Mouse (Mus musculus) naive thymus-derived CD4-positive, alpha-beta T cell, adult 2 months (primary cell): ENCODE results near the gene Efs.
"Not testable (repeated sequence)": the region's sequence is repeated elsewhere in the genome, so short reads cannot be mapped to it uniquely, and the experiment has no call there.

Source experiments
- DNase-seq: peaks from one replicate; pipeline ENCODE4 v3.0.0-alpha.2; 2011; ENCODE audit warnings: low read depth

Efs gene

DNA sequence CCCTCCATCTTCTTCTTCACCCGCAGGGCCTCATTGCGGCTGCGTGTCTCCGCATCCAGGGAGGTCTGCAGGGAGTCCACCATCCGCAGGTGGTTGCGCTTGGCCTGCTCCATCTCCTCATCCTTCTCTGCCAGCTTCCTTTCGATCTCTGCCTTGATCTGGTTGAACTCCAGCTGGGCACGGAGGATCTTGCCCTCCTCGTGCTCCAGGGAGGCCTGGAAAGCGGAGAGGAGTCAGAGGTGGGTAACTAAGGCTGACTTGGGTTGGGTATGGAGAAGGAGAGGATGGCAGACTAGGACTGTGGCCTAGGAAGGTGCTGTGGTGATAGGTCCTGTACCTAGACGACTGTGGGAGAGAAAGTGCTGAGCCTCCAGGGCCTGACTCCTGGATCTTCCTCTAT, 21.1 kb upstream of the Efs start:
- DNase-seq: not testable (repeated sequence)

DNA sequence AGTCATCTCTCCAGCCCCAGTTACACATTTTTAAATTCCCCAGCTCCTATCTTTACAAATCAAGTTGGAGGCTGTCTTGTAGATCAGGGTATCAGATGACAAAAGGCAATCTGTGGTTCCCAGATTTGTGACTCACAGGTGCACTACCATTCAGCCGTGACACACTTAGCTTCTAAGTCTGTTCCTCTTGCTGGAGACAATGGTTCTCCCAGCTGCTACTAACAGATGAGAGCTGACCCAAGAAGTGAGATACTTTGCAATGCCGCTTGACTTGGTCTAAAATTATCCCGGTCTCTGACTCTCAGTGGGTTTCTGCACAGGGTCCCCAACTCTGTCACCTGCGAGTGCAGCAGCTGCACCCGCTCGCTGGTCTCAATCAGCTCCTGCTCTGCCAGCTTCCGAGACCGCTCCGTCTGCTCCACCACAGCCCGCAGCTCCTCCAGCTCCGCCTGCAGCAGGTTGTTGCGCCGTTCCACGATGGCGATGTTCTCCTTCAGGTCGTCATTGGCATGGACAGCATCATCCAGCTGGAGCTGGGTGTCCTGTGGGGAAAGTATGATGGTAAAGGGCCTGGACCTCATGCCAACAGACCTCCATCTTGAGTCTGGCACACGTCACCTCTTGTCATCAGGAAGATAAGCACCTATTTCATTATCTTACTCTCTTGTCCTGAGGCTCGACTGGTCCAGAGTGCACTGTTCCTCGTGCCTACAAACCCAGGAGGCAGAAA, 20.2 kb upstream of the Efs start:
- DNase-seq: no peak

DNA sequence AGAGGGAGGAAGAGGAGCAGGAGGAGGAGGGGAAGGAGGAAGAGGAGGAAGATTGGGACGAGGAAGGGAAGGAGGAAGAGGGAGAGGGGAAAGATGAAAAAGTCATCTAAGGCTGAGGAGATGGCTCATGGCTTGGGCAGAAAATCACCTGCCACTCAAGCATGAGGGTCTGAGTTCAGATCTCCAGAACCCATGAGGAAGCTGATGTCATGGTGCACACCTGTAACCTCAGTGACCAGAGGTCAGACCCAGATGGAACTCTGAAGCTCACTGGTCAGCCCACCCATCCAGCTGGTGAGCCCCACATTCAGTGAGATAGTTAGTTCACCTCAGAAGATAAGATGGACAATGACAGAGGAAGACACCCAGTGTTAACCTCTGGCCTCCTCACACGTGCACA, 19.0 kb upstream of the Efs start:
- DNase-seq: no peak

DNA sequence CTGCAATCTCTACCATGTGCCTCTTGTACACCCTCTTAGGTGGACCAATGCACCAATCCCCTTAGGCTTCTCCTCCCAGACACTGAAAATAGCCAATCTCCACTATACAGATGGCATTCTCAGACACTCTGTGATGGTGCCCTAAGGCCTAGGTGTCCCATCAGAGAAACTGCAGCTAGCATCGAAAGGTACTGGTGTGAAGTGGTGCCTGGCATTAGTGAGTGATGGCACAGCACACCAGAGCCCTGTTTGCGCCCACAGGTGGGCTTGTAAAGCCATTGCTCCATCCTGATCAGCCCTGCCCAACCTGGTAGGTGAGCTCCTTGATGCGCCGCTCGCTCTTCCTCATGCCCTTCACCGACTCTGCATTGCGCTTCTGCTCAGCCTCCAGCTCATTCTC, 18.0 kb upstream of the Efs start:
- DNase-seq: no peak

DNA sequence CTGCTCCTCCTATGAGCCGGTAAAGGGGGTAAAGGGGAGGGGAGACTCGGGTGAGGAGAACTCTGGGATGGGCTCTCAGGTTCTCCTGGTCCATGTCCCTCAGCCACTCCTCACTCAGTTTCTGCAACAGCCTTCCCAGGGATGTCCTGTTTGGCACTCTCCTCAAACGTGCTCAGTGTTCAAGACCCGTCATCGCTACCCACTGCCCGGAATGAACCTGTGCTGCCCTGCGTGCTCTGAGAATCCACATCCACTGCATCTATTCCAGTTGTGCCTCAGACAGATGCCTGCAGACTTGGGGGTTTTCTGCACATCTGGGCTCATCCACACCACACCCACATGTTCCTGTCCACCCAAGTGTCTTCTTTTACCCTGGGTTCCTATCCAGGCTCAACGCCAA, 16.6 kb upstream of the Efs start:
- no peak for DNase-seq

DNA sequence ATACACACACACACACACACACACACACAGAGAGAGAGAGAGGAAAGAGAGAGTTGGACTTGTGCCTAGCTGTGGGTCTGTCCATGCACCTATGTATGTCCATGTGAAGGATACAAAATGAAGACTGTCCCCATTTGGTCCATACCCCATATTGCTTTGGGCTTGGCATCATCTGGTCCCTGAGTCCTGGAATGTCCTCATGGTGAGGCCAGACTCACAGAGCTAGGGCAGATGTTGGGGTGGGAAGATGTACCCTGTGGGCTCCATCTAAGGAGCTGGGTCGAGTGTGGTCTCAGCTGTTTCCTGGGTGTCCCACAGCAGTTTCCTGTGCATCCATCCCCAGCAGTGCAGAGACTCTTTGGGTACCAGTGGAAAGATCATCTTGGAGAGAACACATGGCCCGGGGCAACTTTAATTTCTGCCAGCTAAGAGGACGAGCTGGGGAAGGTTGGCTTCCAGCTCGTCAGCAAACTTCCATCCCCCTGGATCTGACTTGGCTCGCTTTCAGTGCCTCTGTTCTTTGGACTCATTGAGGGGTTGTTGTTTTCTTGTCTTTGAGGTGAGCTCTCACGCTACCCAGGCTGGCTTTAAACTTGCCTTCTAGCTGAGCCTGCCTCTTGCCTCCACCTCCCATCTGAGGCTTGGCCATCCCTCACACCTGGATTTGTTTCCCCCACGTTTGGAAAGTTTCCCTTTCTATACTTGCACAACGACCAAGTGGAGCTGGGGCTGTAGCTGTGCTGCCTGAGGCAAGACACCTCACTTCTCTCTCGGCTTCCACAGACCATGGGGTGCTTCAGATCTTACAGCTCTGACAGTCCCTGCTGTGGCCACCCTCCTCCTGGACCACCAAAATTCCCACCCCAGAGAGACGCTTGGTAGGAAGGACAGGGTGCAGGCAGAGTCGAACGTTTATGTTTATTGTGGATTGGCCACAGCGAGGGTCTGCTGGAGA, 15.4 kb upstream of the Efs start:
- DNase-seq: no peak

DNA sequence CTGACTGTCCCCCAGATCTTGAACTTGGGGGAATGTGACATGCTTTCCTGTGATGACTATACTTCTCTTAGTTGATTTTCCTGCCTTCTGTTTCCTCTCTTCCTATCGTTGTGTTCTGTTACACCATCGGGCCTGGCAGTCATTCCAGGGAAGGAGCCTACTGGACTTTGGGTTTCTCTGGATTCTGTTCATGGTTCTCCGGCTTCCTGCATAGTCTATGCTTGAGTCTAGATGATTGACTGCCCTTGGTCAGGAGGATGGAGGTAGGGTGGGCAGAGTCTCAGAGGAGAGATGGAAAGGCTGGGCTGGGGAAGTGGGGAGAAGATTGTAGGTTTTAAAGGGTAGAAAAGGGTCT, 14.2 kb upstream of the Efs start:
- DNase-seq: no peak

DNA sequence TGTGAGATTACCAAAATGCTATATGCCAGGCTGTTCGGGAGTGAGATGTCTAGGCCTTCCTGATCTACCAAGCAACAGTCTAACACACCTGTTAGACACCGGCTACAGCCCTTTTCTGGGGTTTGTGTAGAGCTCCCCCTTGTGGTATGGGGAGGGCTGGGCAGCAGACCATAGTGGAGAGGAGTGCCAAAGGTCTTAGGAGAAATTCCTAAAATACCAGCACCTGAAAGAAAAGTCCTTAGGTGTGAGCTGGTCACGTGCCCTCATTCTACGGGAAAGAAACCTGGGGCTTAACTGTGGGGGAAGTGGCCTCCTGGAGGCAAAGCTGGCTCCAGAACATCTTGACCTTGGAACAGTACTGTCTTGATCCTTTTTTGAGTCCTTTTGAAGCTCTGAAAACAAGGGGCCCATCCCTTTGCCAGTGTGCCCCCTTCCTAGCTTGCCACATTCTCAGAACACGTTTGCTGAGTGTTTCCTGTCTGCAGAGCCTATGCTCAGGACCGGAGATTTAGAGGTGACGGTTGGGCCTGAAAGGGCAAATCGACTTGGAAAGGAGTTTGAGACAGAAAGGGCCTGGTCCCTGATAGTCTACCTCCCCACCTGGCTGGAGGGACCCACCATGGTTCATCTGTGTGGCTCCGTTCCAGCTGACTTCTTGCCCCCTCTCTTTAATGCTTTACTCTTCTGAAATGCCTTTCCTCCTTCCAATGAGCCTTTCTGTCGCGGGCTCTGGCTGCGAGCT, 13.7 kb upstream of the Efs start:
- peak; percentile 77 for DNase-seq

DNA sequence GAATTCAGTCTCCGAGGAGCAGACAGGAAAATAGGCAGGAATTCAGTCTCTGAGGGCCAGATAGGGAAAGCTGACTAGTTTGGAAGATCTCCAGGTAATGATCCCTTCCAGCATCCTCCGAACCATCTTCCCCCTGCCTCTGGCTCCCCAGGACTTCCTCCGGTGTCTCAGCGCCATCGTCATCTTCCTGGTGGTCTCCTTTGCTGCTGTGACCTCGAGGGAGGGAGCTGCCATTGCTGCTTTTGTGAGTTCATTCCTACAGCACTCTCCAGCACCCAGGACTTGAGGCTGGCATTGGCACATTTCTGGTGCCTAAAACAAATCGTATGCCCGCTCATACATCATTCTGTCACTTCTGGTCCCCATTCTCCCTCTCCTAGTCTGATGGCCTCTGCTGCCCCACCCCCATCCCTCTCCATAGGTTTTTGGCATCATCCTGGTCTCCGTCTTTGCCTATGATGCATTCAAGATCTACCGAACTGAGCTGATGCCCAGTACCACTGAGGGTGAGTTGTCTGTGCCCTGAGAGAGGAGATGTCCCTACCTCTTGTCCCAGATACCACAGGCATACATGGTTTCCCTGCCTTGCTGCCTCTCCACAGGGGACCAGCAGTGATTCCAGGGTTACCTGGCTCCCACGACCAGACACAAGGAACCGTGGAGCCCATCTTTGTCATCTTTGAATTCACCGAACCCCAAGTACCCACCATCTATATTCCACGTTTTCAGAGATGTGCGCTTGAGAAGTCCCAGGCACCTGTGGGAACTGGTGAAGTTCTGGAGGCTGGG, 12.7 kb upstream of the Efs start:
- DNase-seq: no peak

DNA sequence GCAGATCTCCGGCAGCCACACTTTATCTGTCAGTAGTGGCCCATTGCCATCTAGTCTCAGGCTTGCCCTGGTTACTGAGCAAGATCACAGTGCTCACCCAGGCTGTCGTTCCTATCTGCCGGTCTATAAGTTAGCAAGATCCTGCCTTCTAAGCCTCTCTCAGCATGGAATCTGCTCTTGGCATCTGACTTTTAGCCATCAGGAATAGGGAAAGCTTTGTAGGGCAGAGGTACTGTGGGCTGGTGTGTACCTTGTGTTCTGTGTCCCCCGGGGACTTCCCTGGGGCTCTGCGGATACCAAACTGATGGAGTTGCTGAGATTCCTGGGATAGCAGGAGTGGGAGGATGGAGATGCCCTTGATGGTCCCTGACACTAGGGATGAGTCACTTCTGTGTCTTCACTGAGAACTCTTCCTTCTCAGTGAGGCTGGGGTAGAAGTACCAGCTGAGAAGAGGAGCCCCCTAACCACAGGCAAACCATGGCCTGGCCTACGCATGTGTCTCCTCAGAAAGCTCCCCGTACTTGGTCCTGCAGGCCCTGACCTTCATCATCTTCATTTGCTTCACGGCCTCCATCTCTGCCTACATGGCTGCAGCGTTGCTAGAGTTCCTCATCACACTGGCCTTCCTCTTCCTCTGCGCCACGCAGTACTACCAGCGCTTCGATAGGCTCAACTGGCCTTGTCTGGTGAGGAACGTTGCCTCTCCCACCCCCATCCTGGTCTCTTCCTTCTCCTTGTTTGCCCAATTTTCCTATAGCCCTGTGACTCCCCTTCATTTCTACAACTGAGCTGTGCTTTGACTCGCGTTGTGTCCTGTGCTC, 11.6 kb upstream of the Efs start:
- no peak for DNase-seq

DNA sequence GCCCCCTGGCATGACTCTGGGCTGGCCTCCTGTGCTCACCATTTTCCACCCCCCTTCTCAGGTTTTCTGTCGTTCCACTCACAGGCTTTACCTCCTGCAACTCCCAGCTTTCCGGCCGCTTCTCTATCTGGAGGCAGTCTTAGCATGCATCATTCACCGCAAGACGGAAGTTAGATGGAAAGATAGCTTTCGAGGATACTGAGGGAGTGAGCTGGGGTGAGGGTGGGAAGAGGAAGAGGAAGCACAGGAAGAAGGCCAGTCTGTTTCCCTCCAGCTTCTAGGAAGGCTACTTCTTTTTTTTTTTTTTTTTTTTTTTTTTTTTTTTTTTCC, 10.9 kb upstream of the Efs start:
- DNase-seq: no peak

DNA sequence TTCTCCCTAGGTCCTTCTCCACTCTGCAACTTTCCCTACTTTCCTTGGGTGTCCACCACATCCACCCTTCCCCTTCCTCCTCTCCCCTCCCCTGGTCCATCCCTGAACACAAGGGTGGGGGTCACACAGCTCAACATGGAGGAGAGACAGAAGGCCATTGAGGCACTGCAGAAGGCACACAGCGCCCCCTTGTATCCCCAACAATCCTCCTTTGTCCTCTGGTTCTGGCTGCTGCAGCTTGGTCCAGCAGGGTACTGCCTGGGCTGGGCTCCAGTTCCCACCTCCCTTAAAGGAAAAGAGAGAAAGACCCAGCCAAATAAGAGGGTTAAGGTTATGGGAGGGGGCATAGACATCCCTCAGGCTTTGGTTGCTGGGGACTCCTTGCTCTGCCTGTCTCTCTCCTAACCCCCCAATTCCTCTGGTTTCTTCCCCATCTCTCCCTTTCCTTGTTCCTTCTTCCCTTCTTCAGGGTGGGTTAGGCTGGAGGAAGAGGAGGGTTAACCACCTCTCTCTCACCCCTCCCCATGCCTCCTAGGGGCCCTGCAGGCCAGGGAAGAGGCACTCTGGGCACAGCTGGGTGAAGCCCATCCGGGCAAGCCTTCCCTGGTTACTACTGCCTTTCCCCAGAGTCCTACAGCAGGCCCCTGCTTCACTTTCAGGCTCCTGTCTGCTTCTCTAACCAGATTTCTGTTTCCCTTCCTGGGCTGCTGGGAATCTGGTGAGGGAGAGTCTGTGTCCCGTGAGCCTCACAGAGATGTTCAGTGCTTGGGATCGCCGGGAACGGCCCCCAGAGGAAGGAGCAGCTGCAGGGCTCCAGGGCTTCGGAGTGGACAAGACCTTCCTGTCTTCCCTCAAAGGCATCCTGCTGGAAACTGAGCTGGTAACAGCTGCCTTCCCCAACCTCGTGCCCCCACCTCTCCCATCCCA, 10.2 kb upstream of the Efs start, which contains the start of gene Cmtm5:
Gene Cmtm5 (plus strand): TSS at position 358 of the 927 bp plus-strand sequence.
- DNase-seq: no peak

DNA sequence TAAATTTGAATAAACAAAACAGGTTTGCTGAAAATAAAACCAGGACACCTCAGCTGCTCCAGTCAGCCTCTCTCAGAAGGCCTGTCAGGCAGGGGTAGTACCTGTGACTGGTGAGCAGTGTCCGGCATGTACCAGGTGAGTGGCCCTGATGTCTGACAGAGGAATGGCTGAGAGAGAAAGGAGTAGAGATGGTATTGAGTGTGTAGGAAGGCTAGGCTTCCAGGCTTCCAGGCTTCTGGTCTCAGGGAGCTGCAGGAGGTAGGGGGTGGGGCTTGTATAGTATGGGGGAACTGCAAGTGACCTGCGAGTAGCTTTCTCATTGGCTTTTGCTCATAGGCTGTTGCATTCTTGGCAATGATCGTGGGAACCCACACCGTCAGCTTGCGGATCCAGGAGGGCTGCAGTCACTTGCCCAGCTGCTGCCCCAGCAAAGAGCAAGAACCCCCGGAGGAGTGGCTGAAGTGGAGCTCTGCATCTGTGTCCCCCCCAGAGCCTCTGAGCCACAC, 6.8 kb upstream of the Efs start, which contains the start of gene Il25:
Gene Il25 (plus strand): TSS at position 51 of the 506 bp plus-strand sequence.
- DNase-seq: no peak

DNA sequence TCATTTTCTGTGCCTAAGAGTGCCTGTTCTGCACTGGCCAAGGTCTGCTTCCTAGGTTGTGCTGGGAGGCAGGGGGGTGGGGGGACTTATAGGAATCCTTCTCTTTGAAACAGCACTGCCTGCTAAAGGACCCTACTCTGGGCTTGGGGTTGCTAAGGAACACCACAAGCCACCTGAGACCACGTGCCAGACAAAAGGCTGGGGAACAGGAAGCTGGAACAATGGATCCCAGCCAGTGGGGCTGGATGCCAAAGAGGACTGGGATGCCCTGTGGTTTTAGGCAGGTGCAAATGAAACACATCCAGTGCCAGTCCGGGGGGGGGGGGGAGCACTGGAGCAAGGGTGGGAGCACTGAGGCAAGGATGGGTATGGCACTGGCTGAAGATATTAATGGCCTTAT, 4.5 kb upstream of the Efs start:
- no peak for DNase-seq

DNA sequence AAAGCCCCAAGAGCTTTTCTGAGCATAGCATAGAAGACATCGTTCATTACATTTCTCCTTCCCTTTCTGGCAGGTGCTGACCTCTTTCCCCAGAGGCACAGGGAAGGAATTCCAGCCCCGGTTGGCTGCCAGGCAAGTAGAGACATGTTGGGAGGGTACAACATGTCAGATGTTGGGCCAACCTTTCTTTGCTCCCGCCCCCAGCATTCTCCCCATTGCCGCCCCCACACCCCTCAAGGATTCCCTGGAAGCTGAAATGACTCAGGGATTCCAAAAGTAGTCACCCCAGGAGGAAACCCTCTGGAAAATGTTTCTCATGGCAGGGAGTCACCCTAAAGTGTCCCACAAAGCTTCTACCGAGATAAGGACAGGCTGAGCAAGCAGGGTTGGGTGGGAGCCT, 3.9 kb upstream of the Efs start:
- no peak for DNase-seq

DNA sequence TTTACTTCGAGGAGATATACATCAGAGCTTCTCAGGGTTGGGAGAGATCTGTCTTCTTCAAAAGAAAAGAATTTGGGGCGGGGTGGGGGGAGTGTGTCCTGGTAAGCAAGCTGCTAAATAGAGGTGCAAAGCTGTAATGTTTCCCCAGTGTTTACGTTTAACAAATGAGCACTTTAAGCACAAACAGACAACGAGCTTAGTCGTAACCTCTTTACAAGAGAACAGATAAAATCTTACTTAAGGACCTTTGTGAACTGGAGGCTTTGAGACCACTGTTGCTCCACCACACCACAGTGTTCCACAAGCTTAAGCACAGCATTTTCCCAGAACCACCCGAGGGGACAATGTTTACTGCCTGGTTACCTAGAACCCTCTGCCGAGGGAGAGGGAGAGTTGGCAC, 1.4 kb upstream of the Efs start:
- no peak for DNase-seq

DNA sequence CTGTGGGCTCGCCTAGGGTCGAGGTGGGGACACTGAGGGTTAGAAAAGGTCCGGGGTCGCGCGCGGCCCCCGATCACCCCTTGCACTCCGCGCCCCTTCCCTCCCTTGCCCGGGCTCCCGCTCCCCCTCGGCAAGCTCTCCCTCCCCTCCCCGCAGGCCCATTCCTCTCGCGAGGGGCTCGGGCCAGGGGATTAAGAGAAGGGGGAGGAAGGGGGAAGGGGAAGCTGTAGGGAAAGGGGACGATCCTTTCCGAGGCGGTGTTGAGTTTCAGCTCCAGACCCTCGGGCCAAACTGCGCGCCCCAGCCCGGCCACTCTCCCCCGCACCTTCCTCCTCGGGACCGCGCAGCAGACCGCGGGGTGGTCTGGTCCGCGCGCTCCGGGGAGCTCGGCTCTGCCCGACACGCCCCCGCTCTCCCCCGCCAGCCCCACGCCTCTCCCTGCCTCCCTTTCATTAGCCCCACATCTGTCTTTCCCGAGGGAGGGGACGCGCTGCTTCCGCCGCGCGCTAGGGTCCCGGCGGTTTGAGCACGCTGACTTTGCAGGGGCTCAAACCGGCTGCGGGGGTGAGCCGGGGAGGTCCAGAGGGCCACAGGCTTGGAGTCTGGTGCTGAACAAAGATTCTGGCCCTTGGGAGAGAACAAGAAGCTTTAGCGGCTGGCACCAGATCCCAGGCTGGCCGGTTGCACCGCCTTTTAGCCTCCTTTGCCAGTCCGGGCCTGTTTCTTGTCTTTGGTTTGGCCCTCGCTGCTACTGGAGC, 654 bp upstream of the Efs start:
- no peak for DNase-seq

DNA sequence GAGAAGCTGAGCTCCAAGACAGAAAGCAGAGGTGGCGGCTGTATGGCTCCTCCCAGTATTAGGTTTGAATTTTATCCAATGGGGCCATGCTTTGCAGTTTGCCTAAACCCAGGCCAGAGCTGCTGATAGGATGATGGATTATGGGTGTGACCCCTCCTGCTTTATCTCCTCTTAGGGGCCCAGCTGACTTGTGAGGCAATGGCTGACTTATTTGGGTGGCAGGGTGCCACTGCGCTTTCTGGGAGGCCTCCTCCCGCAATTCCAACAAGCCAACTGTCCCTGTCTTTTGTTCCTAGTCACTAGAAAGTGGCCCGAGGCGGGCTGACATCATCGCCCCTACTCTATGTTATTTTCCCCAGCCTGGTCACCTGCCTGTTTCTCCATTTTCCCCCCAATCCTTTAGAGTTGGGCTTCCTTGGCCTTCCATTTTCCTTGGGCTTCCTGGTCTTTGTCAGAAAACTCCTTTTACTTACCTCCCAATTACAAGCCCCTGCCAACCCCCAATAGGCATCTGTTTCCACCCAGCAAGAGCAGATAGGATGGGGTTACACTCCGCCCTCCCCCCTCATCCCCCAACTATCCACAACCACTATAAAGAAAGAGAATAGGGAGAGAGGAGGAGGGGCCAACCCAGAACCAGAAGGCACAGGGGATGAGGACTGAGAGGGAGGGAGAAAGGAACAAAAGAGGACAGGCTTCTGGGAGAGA, 1.1 kb downstream of the Efs start:
- DNase-seq: no peak
